In the genomic region with DNA sequence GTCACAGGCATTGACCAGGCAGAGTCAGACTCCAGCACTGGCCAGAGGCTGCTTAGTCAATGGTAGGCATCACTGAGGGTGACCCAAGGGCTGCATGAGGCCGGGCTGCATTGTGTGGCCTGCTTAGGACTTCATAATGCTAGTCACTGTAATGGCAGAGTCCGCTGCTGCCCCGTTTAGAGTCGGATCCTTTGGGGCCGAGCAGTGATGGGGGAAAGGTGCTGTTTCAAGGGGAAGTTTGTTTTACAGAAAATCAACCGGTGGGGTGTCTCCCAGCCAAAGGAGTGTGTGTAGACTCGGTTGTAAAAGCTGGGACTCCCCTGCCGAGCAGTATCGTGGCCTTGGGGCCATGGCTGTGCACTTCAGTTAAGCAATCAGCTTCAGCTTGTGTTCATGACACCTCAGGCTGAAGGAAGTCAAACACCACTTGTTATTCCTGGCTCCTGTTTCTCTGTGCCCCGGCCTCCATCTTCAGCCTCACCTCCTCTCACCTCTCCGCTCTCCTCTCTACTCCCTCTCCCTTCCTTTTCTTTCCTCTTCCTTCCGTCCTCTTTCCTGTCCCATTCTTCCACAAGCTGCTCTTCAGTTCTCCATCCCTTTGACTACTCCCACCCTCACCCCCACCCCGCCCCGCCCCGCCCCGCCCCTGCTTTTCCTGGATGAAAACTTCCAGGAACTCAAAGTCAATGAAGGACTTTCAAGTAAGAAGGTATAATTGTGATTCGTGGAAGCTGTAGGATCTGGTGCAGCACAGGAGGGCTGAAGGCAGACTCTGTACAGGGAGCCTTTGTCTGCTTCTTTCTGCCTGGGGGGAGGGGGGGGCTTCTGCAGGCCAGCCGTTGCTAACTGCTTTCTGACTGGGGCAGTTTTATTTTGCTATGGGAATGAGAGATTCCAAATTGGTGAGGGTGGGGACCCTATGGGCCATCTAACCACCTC, we compare ENCODE assay signal across 9 mouse cellular contexts. TPM values are rescaled to one million over a fixed set of nuclear protein-coding genes. Genes with fewer than 3 reads are reported as not detected.
DNase-seq lines count a peak whose midpoint lies in the region; ATAC-seq and TF ChIP-seq lines count a peak whose summit lies in the region.
"Had no signal": no experiment of that assay in that cellular context is flagged by ENCODE, and none has a peak within 500 bp of the region (broad histone marks: within the 10 kb centered on the region; RNA-seq: fewer than 3 reads in every experiment).

No protein-coding gene starts in this region.

- ATAC-seq in intestine, embryonic 14.5 days (replicated peaks; ENCODE audit: low FRiP score, low TSS enrichment, low read depth), result no peak
- no peak for ATAC-seq in intestine, postnatal 0 days
- no peak for ATAC-seq in limb, embryonic 11.5 days (ENCODE audit: insufficient number of reproducible peaks, low FRiP score, low TSS enrichment, low read depth)
- ATAC-seq: Patski had no signal

- no peak overlapping the region for H3K4me3 ChIP-seq in intestine, embryonic 14.5 days (ENCODE audit: low read depth, low read length)
- H3K4me3 ChIP-seq in intestine, postnatal 0 days (ENCODE audit: low read depth, low read length), result no peak overlapping the region
- H3K4me3 ChIP-seq in E14TG2a.4 (replicated peaks; ENCODE audit: low read length), result peak overlapping the region; percentile 54
- no peak overlapping the region for H3K4me3 ChIP-seq in limb, embryonic 11.5 days (ENCODE audit: low read depth, low read length)
- H3K4me3 ChIP-seq: embryonic facial prominence, embryonic 13.5 days had no signal

- no peaks in the 10 kb centered on the region for H3K9me3 ChIP-seq in intestine, embryonic 14.5 days (ENCODE audit: control insufficient read depth, low read length)
- H3K9me3 ChIP-seq in intestine, postnatal 0 days (ENCODE audit: control insufficient read depth), result no peaks in the 10 kb centered on the region
- H3K9me3 ChIP-seq in E14TG2a.4 (ENCODE audit: low read length), result peaks cover 21% of the 10 kb centered on the region
- no peaks in the 10 kb centered on the region for H3K9me3 ChIP-seq in limb, embryonic 11.5 days (ENCODE audit: control insufficient read depth, low read length)
- H3K9me3 ChIP-seq: embryonic facial prominence, embryonic 13.5 days had no signal

- H3K4me1 ChIP-seq in intestine, embryonic 14.5 days (replicated peaks; ENCODE audit: control insufficient read depth, insufficient read depth, low read length), result no peaks in the 10 kb centered on the region
- H3K4me1 ChIP-seq in intestine, postnatal 0 days (replicated peaks; ENCODE audit: control insufficient read depth, insufficient read depth, low read length), result peaks cover 19% of the 10 kb centered on the region; the same call in 1 of the 2 replicates
- H3K4me1 ChIP-seq in E14TG2a.4 (replicated peaks; ENCODE audit: low read depth, low read length), result peaks cover 95% of the 10 kb centered on the region
- H3K4me1 ChIP-seq in limb, embryonic 11.5 days (ENCODE audit: control insufficient read depth, insufficient read depth, low read length), result peaks cover 14% of the 10 kb centered on the region; the same call in 1 of the 2 replicates

- no peak overlapping the region for H3K9ac ChIP-seq in intestine, embryonic 14.5 days (ENCODE audit: low read length)
- no peak overlapping the region for H3K9ac ChIP-seq in intestine, postnatal 0 days (ENCODE audit: low read depth, low read length)
- H3K9ac ChIP-seq in limb, embryonic 11.5 days (ENCODE audit: low read length), result peak overlapping the region; percentile 9; the same call in 1 of the 2 replicates
- H3K9ac ChIP-seq: embryonic facial prominence, embryonic 13.5 days had no signal

- no peak overlapping the region for H3K4me2 ChIP-seq in intestine, embryonic 14.5 days (ENCODE audit: low read length)
- H3K4me2 ChIP-seq in intestine, postnatal 0 days (replicated peaks; ENCODE audit: low read depth), result no peak overlapping the region
- H3K4me2 ChIP-seq in limb, embryonic 11.5 days (ENCODE audit: low read depth, severe bottlenecking), result no peak overlapping the region
- H3K4me2 ChIP-seq: embryonic facial prominence, embryonic 13.5 days had no signal

- H3K27me3 ChIP-seq in intestine, embryonic 14.5 days (replicated peaks; ENCODE audit: control insufficient read depth, insufficient read depth, low read length), result no peaks in the 10 kb centered on the region
- H3K27me3 ChIP-seq in intestine, postnatal 0 days (replicated peaks; ENCODE audit: control insufficient read depth, insufficient read depth, low read length), result no peaks in the 10 kb centered on the region
- no peaks in the 10 kb centered on the region for H3K27me3 ChIP-seq in E14TG2a.4 (ENCODE audit: insufficient read depth, low read length)
- no peaks in the 10 kb centered on the region for H3K27me3 ChIP-seq in limb, embryonic 11.5 days (ENCODE audit: control insufficient read depth, insufficient read depth, low read length)
- H3K27me3 ChIP-seq: embryonic facial prominence, embryonic 13.5 days; Patski had no signal

- H3K36me3 ChIP-seq in intestine, embryonic 14.5 days (ENCODE audit: control insufficient read depth, insufficient read depth, low read length), result no peaks in the 10 kb centered on the region
- H3K36me3 ChIP-seq in intestine, postnatal 0 days (ENCODE audit: control insufficient read depth, insufficient read depth), result no peaks in the 10 kb centered on the region
- no peaks in the 10 kb centered on the region for H3K36me3 ChIP-seq in E14TG2a.4 (ENCODE audit: insufficient read depth, low read length)
- H3K36me3 ChIP-seq in limb, embryonic 11.5 days (ENCODE audit: control insufficient read depth, insufficient read depth, low read length), result no peaks in the 10 kb centered on the region
- H3K36me3 ChIP-seq: embryonic facial prominence, embryonic 13.5 days had no signal

- WGBS in intestine, embryonic 14.5 days, result 59% methylated on average over 18 of the region's 18 CpGs
- 47% methylated on average over 18 of the region's 18 CpGs for WGBS in intestine, postnatal 0 days
- 67% methylated on average over 18 of the region's 18 CpGs for WGBS in limb, embryonic 11.5 days

- DNase-seq in intestine, embryonic 14.5 days (ENCODE audit: low spot score), result no peak
- DNase-seq in ES-CJ7 (ENCODE audit: low read depth, low spot score), result peak; percentile 89
- DNase-seq in limb, embryonic 11.5 days (ENCODE audit: low spot score), result no peak
- DNase-seq in cerebellum, postnatal 25 days, result no peak
- DNase-seq in embryo, embryonic 10 days (ENCODE audit: low spot score), result no peak

- H3K27ac ChIP-seq in intestine, embryonic 14.5 days (ENCODE audit: low read depth), result 0 out of 2 replicates have a peak overlapping the region, but pooled peaks have one; percentile 18
- no peak overlapping the region for H3K27ac ChIP-seq in intestine, postnatal 0 days (ENCODE audit: low read depth, low read length)
- peak overlapping the region; percentile 30; the same call in 1 of the 2 replicates for H3K27ac ChIP-seq in limb, embryonic 11.5 days (replicated peaks; ENCODE audit: low read depth, low read length)
- H3K27ac ChIP-seq: embryonic facial prominence, embryonic 13.5 days had no signal

- no peak for TF ChIP-seq CTCF in intestine, postnatal 0 days (IDR thresholded peaks at IDR 0.05; ENCODE audit: low read depth)
- TF ChIP-seq CTCF in E14TG2a.4 (conservative IDR thresholded peaks at IDR 0.05; ENCODE audit: low read length), result no peak

RNA-seq across cellular contexts. Expression of gene Zdhhc19, which starts 14.6 kb away (rescaled TPM):
- polyA plus RNA-seq in intestine, embryonic 14.5 days (2014; fragmentation: Nextera tagmentation; extraction: Ambion mirVana), result 0.20 TPM in 1 of 2 replicates, not detected in the other
- 3.8 and 4.7 TPM in 2 replicates for polyA plus RNA-seq in intestine, postnatal 0 days (2015; fragmentation: Nextera tagmentation; extraction: Ambion mirVana)
- not detected in 2 replicates for polyA plus RNA-seq in limb, embryonic 11.5 days (2014; fragmentation: Nextera tagmentation; extraction: Ambion mirVana)
- polyA plus RNA-seq: embryonic facial prominence, embryonic 13.5 days; Patski had no signal

RNA-seq across cellular contexts. Expression of gene Slc51a, which starts 23.0 kb away (rescaled TPM):
- polyA plus RNA-seq in intestine, embryonic 14.5 days (2014; fragmentation: Nextera tagmentation; extraction: Ambion mirVana), result 42.2 and 46.0 TPM in 2 replicates
- 292 and 346 TPM in 2 replicates for polyA plus RNA-seq in intestine, postnatal 0 days (2015; fragmentation: Nextera tagmentation; extraction: Ambion mirVana)
- polyA plus RNA-seq in limb, embryonic 11.5 days (2014; fragmentation: Nextera tagmentation; extraction: Ambion mirVana), result 0.33 and 0.41 TPM in 2 replicates

Comparison
In these comparisons a context has a peak if more than half of its experiments do, and no peak if none do; other contexts are left out.
1. RNA of gene Slc51a, which starts 23.0 kb away (polyA plus RNA-seq): 292 to 346 TPM in intestine, postnatal 0 days and 42.2 to 46.0 TPM in intestine, embryonic 14.5 days; 0.33 to 0.41 TPM in limb, embryonic 11.5 days; every median in the first group is over 10 times any median in the second.